Mouse (Mus musculus) C2C12 (cell line): ENCODE measurements around the gene Erbb2. TPM values are rescaled to one million over a fixed set of nuclear protein-coding genes. Genes with fewer than 3 reads are reported as not detected.

ENCODE experiments used
- H3K27me3 ChIP-seq: one replicate; pipeline ENCODE4 v1.6.1; 2011; ENCODE audit not compliant: control insufficient read depth, insufficient read depth, insufficient read length
- H3K36me3 ChIP-seq: one replicate; pipeline ENCODE4 v1.6.1; 2011; ENCODE audit not compliant: control insufficient read depth, insufficient read depth
- H3K4me3 ChIP-seq: one replicate; pipeline ENCODE4 v1.5.1; 2011; ENCODE audit warnings: mild to moderate bottlenecking, control low read depth; ENCODE audit not compliant: poor library complexity, insufficient read depth, severe bottlenecking
- H3K79me2 ChIP-seq: one replicate; pipeline ENCODE4 v1.6.1; 2011; ENCODE audit not compliant: control insufficient read depth, insufficient read depth
- H3K79me3 ChIP-seq: one replicate; pipeline ENCODE4 v1.6.1; 2011; ENCODE audit warnings: low read depth, control low read depth
- H3ac ChIP-seq: one replicate; pipeline ENCODE3; 2011; ENCODE audit warnings: low read depth; ENCODE audit not compliant: control insufficient read depth, insufficient read length
- CEBPB ChIP-seq: IDR thresholded peaks from one replicate; pipeline ENCODE4 v1.6.1; 2011; ENCODE audit warnings: low read depth, mild to moderate bottlenecking, control low read depth, moderate library complexity
- CTCF ChIP-seq: IDR thresholded peaks from one replicate; pipeline ENCODE4 v1.5.1; 2011; ENCODE audit not compliant: control insufficient read depth, insufficient read depth, insufficient read length
- FOSL1 ChIP-seq: IDR thresholded peaks from one replicate; pipeline ENCODE4 v1.8.0; 2011; ENCODE audit warnings: mild to moderate bottlenecking, low read length; ENCODE audit not compliant: poor library complexity, insufficient read depth, severe bottlenecking
- MAX ChIP-seq: IDR thresholded peaks from one replicate; pipeline ENCODE4 v1.6.1; 2011; ENCODE audit warnings: mild to moderate bottlenecking, control low read depth
- MYOD1 ChIP-seq: IDR thresholded peaks from one replicate; pipeline ENCODE4 v1.6.1; 2011; ENCODE audit warnings: low read depth; ENCODE audit not compliant: control insufficient read depth, insufficient read length
- MYOG ChIP-seq: IDR thresholded peaks from one replicate; pipeline ENCODE4 v1.6.1; 2011; ENCODE audit not compliant: control insufficient read depth, insufficient read length; ENCODE audit errors: extremely low read depth
- USF1 ChIP-seq: IDR thresholded peaks from one replicate; pipeline ENCODE4 v1.6.1; 2011; ENCODE audit warnings: low read depth, mild to moderate bottlenecking, control low read depth, moderate library complexity
- polyA plus RNA-seq: library from polyadenylated mRNA; unstranded; fragments of >200 nt; fragmentation: generic; extraction: Trizol; gene quantifications from one replicate; pipeline ENCODE4 v1.2.1, GENCODE M21; 2012; ENCODE audit warnings: missing spikeins

Gene Erbb2
- polyA plus RNA-seq, 1 experiment = 15.4 TPM

GRCm38 (mm10) chr11:98406621-98407020 is 5.6 kb upstream of the Erbb2 start:
- Histone ChIP-seq H3K36me3 (no peaks in the 10 kb centered on the region), H3ac (no peak overlapping the region), H3K27me3 (no peaks in the 10 kb centered on the region), H3K79me2 (no peaks in the 10 kb centered on the region), H3K4me3 (no peak overlapping the region), H3K79me3 (no peaks in the 10 kb centered on the region)
- TF ChIP-seq MAX (no peak), CTCF (no peak), FOSL1 (no peak), MYOG (no peak), USF1 (no peak), MYOD1 (no peak), CEBPB (no peak)

GRCm38 (mm10) chr11:98408872-98409271 is 3.4 kb upstream of the Erbb2 start:
- H3K79me3 ChIP-seq = peaks cover 3% of the 10 kb centered on the region
- H3K79me2 ChIP-seq = peaks cover 14% of the 10 kb centered on the region
- H3K4me3 ChIP-seq = no peak overlapping the region
- no peak overlapping the region for H3ac ChIP-seq
- H3K36me3 ChIP-seq = no peaks in the 10 kb centered on the region
- no peaks in the 10 kb centered on the region for H3K27me3 ChIP-seq
- TF ChIP-seq CEBPB (no peak), MYOG (no peak), USF1 (no peak), MAX (no peak), CTCF (no peak), MYOD1 (no peak), FOSL1 (no peak)

- Histone ChIP-seq H3K27me3 (no peaks in the 10 kb centered on the region), H3ac (no peak overlapping the region), H3K79me3 (peaks cover 6% of the 10 kb centered on the region), H3K4me3 (no peak overlapping the region), H3K36me3 (no peaks in the 10 kb centered on the region), H3K79me2 (peaks cover 19% of the 10 kb centered on the region)
- TF ChIP-seq MAX (no peak), MYOG (no peak), MYOD1 (no peak), CEBPB (no peak), USF1 (no peak), FOSL1 (no peak), CTCF (no peak)
These were observed 2.9 kb upstream of the Erbb2 start for GRCm38 (mm10) chr11:98409341-98409822.

GRCm38 (mm10) chr11:98412797-98413301 is 579 bp downstream of the Erbb2 start:
- no peaks in the 10 kb centered on the region for H3K36me3 ChIP-seq
- H3K27me3 ChIP-seq = no peaks in the 10 kb centered on the region
- TF ChIP-seq USF1 = no peak
- TF ChIP-seq MYOD1 = no peak
- no peak for TF ChIP-seq CEBPB
- no peak for TF ChIP-seq FOSL1
- TF ChIP-seq MAX = no peak
- TF ChIP-seq CTCF = no peak
- TF ChIP-seq MYOG = no peak

GRCm38 (mm10) chr11:98413731-98414130 is 1.5 kb downstream of the Erbb2 start:
- Histone ChIP-seq H3K79me2 (peaks cover 47% of the 10 kb centered on the region), H3K4me3 (peak overlapping the region; percentile 78), H3K79me3 (peaks cover 19% of the 10 kb centered on the region), H3K36me3 (no peaks in the 10 kb centered on the region), H3K27me3 (no peaks in the 10 kb centered on the region), H3ac (peak overlapping the region; percentile 35)
- TF ChIP-seq FOSL1 = no peak
- TF ChIP-seq USF1 = no peak
- TF ChIP-seq MYOD1 = no peak
- no peak for TF ChIP-seq CEBPB
- no peak for TF ChIP-seq MYOG
- no peak for TF ChIP-seq CTCF
- TF ChIP-seq MAX = no peak

More at GRCm38 (mm10) chr11:98412797-98413301, 579 bp downstream of the Erbb2 start:
- H3K79me2 ChIP-seq = peaks cover 47% of the 10 kb centered on the region
- peaks cover 17% of the 10 kb centered on the region for H3K79me3 ChIP-seq
- H3K4me3 ChIP-seq = peak overlapping the region; percentile 78
- peak overlapping the region; percentile 98 for H3ac ChIP-seq

GRCm38 (mm10) chr11:98414162-98414561 is 1.9 kb downstream of the Erbb2 start:
- no peak overlapping the region for H3K4me3 ChIP-seq
- TF ChIP-seq FOSL1 = no peak
- TF ChIP-seq CTCF = no peak
- no peak for TF ChIP-seq MYOD1
- TF ChIP-seq CEBPB = no peak
- TF ChIP-seq MYOG = no peak
- no peak for TF ChIP-seq MAX
- no peak for TF ChIP-seq USF1

More at GRCm38 (mm10) chr11:98414162-98414561, 1.9 kb downstream of the Erbb2 start:
- Histone ChIP-seq H3K27me3 (no peaks in the 10 kb centered on the region), H3K79me3 (peaks cover 20% of the 10 kb centered on the region), H3K36me3 (no peaks in the 10 kb centered on the region), H3K79me2 (peaks cover 47% of the 10 kb centered on the region), H3ac (peak overlapping the region; percentile 25)
